Mouse (Mus musculus) hindbrain, embryonic 14.5 days (tissue): ENCODE data around the gene Hist1h3e. TPM values are rescaled to one million over a fixed set of nuclear protein-coding genes. Genes with fewer than 3 reads are reported as not detected.

Experiments
- ATAC-seq: fragments of 200-750 bp; cut with Nextera tagmentation; 2 replicates; pipeline ENCODE4 v1.8.0; 2017; ENCODE audit warnings: moderate number of reproducible peaks, mild to moderate bottlenecking, moderate TSS enrichment, moderate library complexity; ENCODE audit not compliant: low FRiP score
- DNase-seq: peaks from one replicate; pipeline ENCODE4 v3.0.0-alpha.2; 2015; ENCODE audit warnings: low spot score
- H3K27ac ChIP-seq: fragments of 300-500 bp; sonication (generic); 2 replicates; pipeline ENCODE4 v1.5.1; 2014; ENCODE audit warnings: mild to moderate bottlenecking, moderate library complexity
- H3K27me3 ChIP-seq: fragments of 300-500 bp; sonication (generic); 2 replicates; pipeline ENCODE4 v1.6.1; 2014; ENCODE audit warnings: mild to moderate bottlenecking, low read length, mixed read lengths; ENCODE audit not compliant: control insufficient read depth, insufficient read depth
- H3K36me3 ChIP-seq: fragments of 300-500 bp; sonication (generic); replicated peaks from 2 replicates; pipeline ENCODE4 v1.6.1; 2014; ENCODE audit not compliant: control insufficient read depth, insufficient read depth
- H3K4me1 ChIP-seq: fragments of 300-500 bp; sonication (generic); replicated peaks from 2 replicates; pipeline ENCODE4 v1.6.1; 2014; ENCODE audit warnings: antibody characterized with exemption, low read length, mixed read lengths; ENCODE audit not compliant: control insufficient read depth, insufficient read depth
- H3K4me2 ChIP-seq: fragments of 300-500 bp; sonication (generic); replicated peaks from 2 replicates; pipeline ENCODE4 v1.6.1; 2014; ENCODE audit warnings: mild to moderate bottlenecking, moderate library complexity
- H3K4me3 ChIP-seq: fragments of 300-500 bp; sonication (generic); replicated peaks from 2 replicates; pipeline ENCODE4 v1.5.1; 2014; ENCODE audit warnings: mild to moderate bottlenecking, low read length
- H3K9ac ChIP-seq: fragments of 300-500 bp; sonication (generic); 2 replicates; pipeline ENCODE4 v1.6.1; 2014
- H3K9me3 ChIP-seq: fragments of 300-500 bp; sonication (generic); 2 replicates; pipeline ENCODE4 v1.6.1; 2016; ENCODE audit warnings: low read length; ENCODE audit not compliant: control insufficient read depth
- whole genome bisulfite sequencing: fragments of 180-500 bp; shearing (Covaris S2); extraction: QIAGEN DNeasy Blood & Tissue Kit; methylation state at CpG from one replicate; pipeline ENCODE4 v1.1.7; 2014; 5-methylcytosine and 5-hydroxymethylcytosine counted together
- microRNA-seq: library from miRNA; unstranded; fragments of <30 nt; microRNA quantifications from one replicate; pipeline ENCODE4, GENCODE M21; 2016
- polyA plus RNA-seq: library from polyadenylated mRNA; unstranded; fragments of >200 nt; fragmentation: Nextera tagmentation; extraction: Ambion mirVana; gene quantifications from 2 replicates; pipeline ENCODE4 v1.2.1, GENCODE M21; 2014

Hist1h3e gene
- polyA plus RNA-seq, 1 experiment from 2014 or later = 3.1 TPM

DNA sequence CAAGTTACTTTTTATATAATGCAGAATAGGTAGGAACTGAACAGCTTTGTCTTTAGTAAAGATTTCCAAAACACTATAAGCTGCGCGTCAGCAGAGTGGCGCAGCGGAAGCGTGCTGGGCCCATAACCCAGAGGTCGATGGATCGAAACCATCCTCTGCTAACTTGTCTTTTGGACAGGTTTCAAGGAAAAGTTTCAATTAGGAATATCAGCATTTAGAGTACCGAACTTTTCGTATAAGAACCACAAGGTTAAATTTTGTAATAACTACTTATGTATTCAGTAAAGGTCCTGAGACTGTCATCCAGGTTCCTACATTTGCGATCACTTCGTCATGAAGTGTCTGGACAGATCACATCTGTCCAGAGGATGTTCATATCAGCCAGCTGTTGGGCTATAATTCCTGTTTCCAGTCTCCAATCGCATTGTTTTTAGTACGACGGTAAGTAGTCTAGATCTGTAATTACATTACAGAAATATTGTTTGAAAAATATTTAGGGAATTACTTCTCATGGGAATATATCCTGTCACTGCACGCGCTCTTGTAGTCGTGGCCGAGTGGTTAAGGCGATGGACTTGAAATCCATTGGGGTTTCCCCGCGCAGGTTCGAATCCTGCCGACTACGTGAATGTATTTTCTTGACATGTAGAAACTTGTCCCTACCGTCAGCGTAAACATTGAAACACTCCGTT lies 44.4 kb downstream of the Hist1h3e start:
- H3K4me1 ChIP-seq = peaks cover 10% of the 10 kb centered on the region; the same call in 1 of the 2 replicates
- no peak overlapping the region for H3K27ac ChIP-seq
- ATAC-seq (peak; percentile 89), DNase-seq (peak; percentile 96)
- H3K36me3 ChIP-seq = no peaks in the 10 kb centered on the region
- peak overlapping the region; percentile 89 for H3K4me2 ChIP-seq
- peak overlapping the region; percentile 41; the same call in 1 of the 2 replicates for H3K9ac ChIP-seq
- no peaks in the 10 kb centered on the region for H3K9me3 ChIP-seq
- WGBS = under 1% methylated on average over 27 of the region's 27 CpGs
- H3K27me3 ChIP-seq = no peaks in the 10 kb centered on the region
- H3K4me3 ChIP-seq = peak overlapping the region; percentile 46

DNA sequence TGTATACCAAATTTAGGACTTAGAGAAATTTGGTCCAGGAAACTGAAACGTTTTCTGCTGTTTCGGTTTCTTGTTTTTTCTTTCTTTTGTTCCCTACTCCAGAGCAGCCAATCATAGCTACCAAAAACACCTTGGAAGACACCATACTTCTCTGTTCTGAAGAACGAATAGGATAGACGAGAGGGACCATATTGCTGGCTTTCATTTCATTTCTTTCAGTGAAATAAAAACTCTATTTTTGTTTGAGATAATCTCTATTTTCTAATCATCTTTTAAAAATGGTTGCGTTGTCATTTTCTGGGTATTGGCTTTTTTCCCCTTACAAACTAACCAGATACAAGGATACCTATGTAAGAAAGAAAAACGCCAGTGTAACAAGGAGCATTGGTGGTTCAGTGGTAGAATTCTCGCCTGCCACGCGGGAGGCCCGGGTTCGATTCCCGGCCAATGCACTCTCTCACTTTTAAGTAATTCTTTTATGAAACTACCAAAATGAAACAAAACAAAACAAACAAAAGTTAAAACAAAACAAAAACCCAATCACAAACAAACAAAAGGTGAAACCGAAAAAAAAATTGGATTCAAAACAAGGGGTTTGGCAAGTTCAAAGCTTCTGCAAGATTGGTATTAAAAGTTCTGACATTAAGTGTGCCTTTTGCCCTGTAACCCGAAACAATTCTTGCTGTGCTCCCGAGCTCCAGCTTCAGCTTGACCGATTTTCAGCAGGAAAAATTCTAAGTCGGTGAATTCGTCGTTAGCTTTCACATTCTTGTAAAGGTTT lies 45.2 kb downstream of the Hist1h3e start:
- Histone ChIP-seq H3K9me3 (no peaks in the 10 kb centered on the region), H3K36me3 (no peaks in the 10 kb centered on the region), H3K27me3 (no peaks in the 10 kb centered on the region), H3K4me1 (peaks cover 10% of the 10 kb centered on the region; the same call in 1 of the 2 replicates), H3K4me3 (peak overlapping the region; percentile 46), H3K4me2 (peak overlapping the region; percentile 89), H3K27ac (no peak overlapping the region), H3K9ac (peak overlapping the region; percentile 50; the same call in 1 of the 2 replicates)
- ATAC-seq (peak; percentile 74), DNase-seq (peak; percentile 97)
- under 1% methylated on average over 19 of the region's 19 CpGs for WGBS

DNA sequence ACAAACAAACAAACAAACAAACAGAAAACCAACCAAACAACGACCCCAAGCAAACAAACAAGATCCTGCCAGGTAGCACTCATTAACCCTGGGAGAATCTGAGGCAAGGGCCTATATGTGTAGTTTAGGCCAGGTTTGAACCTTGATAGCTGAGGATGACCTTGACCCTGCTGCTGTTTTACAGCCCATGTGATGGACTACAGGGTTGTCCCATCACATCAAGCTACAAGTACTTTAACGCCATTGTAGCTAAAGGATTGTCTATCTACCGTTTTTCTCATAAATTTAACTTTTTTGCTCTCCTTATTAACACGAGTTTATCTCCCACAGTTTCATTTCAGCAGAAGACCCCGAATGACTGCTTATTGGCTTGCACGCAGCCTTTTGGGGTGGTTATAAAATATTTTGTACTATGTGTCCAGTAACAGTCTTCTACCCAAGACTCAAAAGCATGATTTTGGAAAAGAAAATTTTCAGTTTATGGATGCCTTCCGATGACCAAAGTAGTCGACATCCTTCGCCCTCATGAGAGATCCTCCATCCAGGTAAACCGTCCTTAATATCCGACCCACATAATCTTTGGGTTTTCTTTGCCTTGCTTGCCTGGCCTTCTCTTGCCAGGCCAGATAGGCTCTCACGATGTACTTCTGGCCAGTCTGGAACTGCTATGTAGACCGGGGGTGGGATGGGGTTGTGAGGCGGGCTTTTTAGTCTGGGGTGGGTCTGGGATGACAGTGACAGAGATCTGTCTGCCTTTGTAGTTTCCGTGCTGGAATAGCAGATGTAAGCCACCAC lies 46.1 kb downstream of the Hist1h3e start:
- peak overlapping the region; percentile 46 for H3K4me3 ChIP-seq

DNA sequence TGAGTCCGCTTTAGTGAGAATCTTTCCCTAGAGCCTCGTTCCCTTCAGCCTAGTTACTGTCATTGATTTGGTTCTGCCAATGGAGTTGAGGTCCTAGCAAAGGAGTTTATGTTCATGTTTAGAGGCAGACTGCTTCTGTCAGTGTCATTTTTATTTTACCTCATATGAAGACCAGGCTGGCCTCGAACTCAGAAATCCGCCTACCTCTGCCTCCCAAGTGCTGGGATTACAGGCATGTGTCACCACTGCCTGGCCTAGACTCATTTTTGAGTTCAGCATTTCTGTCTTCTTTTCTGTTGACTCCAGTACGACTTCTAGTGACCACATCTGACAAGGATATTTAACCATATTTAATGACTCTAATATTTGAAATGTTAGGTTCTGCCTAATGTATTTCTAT lies 46.9 kb downstream of the Hist1h3e start:
- DNase-seq = no peak
- no peak overlapping the region for H3K9ac ChIP-seq
- H3K9me3 ChIP-seq = no peaks in the 10 kb centered on the region
- no peaks in the 10 kb centered on the region for H3K27me3 ChIP-seq
- H3K27ac ChIP-seq = no peak overlapping the region
- 85% methylated on average over 5 of the region's 5 CpGs for WGBS
- no peak overlapping the region for H3K4me2 ChIP-seq
- H3K4me1 ChIP-seq = 0 out of 2 replicates have a peak, but pooled peaks cover 6% of the 10 kb centered on the region
- no peaks in the 10 kb centered on the region for H3K36me3 ChIP-seq
- no peak for ATAC-seq
- H3K4me3 ChIP-seq = no peak overlapping the region

More for the DNA sequence above, 46.1 kb downstream of the Hist1h3e start:
- 55% methylated on average over 15 of the region's 15 CpGs for WGBS
- no peaks in the 10 kb centered on the region for H3K27me3 ChIP-seq
- no peak for DNase-seq
- no peaks in the 10 kb centered on the region for H3K9me3 ChIP-seq
- no peak overlapping the region for H3K27ac ChIP-seq
- 0 out of 2 replicates have a peak, but pooled peaks cover 6% of the 10 kb centered on the region for H3K4me1 ChIP-seq
- H3K9ac ChIP-seq = peak overlapping the region; percentile 41; the same call in 1 of the 2 replicates
- H3K36me3 ChIP-seq = no peaks in the 10 kb centered on the region
- peak overlapping the region; percentile 89 for H3K4me2 ChIP-seq
- ATAC-seq = no peak

DNA sequence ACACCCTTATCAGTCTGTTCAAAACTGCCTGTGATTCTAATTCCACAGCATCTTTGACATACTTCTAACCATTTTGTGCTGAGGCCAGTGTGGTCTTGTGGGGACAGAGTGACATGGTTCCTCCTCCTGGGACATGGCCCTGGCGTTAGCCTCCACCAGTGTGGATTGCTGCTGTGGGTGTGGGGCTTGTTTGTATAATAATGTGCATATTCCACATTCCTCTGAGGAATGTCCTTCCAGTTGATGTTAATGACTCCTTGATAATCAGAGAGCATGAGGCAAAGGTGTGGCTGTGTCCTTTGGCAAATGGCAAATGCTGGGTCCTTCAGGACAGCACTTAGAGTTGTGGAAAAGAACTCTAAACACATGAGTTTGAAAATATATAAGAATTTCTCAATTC lies 48.7 kb downstream of the Hist1h3e start:
- DNase-seq = no peak
- 0 out of 2 replicates have a peak, but pooled peaks cover 6% of the 10 kb centered on the region for H3K4me1 ChIP-seq
- H3K4me3 ChIP-seq = no peak overlapping the region
- H3K27ac ChIP-seq = no peak overlapping the region
- no peak overlapping the region for H3K9ac ChIP-seq
- H3K9me3 ChIP-seq = no peaks in the 10 kb centered on the region
- no peaks in the 10 kb centered on the region for H3K27me3 ChIP-seq
- H3K4me2 ChIP-seq = no peak overlapping the region
- no peaks in the 10 kb centered on the region for H3K36me3 ChIP-seq
- WGBS = 85% methylated on average over 1 of the region's 1 CpGs
- no peak for ATAC-seq

Small RNA genes within 50 kb of the gene (microRNA-seq; reads per million reads assigned to microRNA genes)
- gene Gm44297 (not detected), gene Gm44359 (not detected), gene Gm44394 (not detected), gene n-TStga1 (not detected)

Other genes starting within 250 kb of the Hist1h3e start
- gene Zfp322a, start 193.2 kb downstream of the Hist1h3e start, polyA plus RNA-seq = 48.8 and 52.0 TPM in 2 replicates
- 8.5 and 8.9 TPM in 2 replicates for gene Abt1, start 138.5 kb downstream of the Hist1h3e start, polyA plus RNA-seq
- gene Btn1a1, start 96.5 kb downstream of the Hist1h3e start, polyA plus RNA-seq = 0.05 TPM in 1 of 2 replicates, not detected in the other
- 0.21 TPM in 1 of 2 replicates, not detected in the other for gene Btn2a2, start 73.5 kb downstream of the Hist1h3e start, polyA plus RNA-seq
- gene Hist1h4h, start 31.3 kb downstream of the Hist1h3e start, polyA plus RNA-seq = 3.2 and 3.3 TPM in 2 replicates
- 0.81 and 3.3 TPM in 2 replicates for gene Hist1h2af, start 28.5 kb downstream of the Hist1h3e start, polyA plus RNA-seq
- gene Hist1h3g, start 26.9 kb downstream of the Hist1h3e start, polyA plus RNA-seq = 1.2 TPM in 1 of 2 replicates, not detected in the other
- gene Hist1h2bh, start 19.0 kb downstream of the Hist1h3e start, polyA plus RNA-seq = 0.22 TPM in 1 of 2 replicates, not detected in the other
- 0.28 and 0.29 TPM in 2 replicates for gene Hist1h3f, start 18.3 kb downstream of the Hist1h3e start, polyA plus RNA-seq
- not detected in 2 replicates for gene Hist1h4f, start 10.7 kb downstream of the Hist1h3e start, polyA plus RNA-seq
- gene Hist1h1d, start 9.1 kb downstream of the Hist1h3e start, polyA plus RNA-seq = 0.12 and 0.17 TPM in 2 replicates
- 21.8 and 22.5 TPM in 2 replicates for gene Hist1h2ae, start 8.9 kb upstream of the Hist1h3e start, polyA plus RNA-seq
- 0.94 and 2.3 TPM in 2 replicates for gene Hist1h2bg, start 9.0 kb upstream of the Hist1h3e start, polyA plus RNA-seq
- 0.91 and 1.8 TPM in 2 replicates for gene Hist1h2bf, start 11.8 kb upstream of the Hist1h3e start, polyA plus RNA-seq
- gene Hist1h2ad, start 12.0 kb upstream of the Hist1h3e start, polyA plus RNA-seq = 0.77 TPM in 1 of 2 replicates, not detected in the other
- 1.4 and 2.2 TPM in 2 replicates for gene Hist1h3d, start 13.4 kb upstream of the Hist1h3e start, polyA plus RNA-seq
- gene Hist1h4d, start 19.2 kb upstream of the Hist1h3e start, polyA plus RNA-seq = 29.1 and 37.2 TPM in 2 replicates
- gene Hist1h2be, start 58.8 kb upstream of the Hist1h3e start, polyA plus RNA-seq = 0.52 and 1.0 TPM in 2 replicates
- gene Hist1h1e, start 60.2 kb upstream of the Hist1h3e start, polyA plus RNA-seq = 4.4 and 5.3 TPM in 2 replicates
- gene Hist1h2ac, start 121.6 kb upstream of the Hist1h3e start, polyA plus RNA-seq = 0.26 and 0.27 TPM in 2 replicates
- 14.5 and 15.1 TPM in 2 replicates for gene Hist1h2bc, start 121.8 kb upstream of the Hist1h3e start, polyA plus RNA-seq
- not detected in 2 replicates for gene Hist1h1t, start 133.4 kb upstream of the Hist1h3e start, polyA plus RNA-seq
- 3.0 and 3.5 TPM in 2 replicates for gene Hist1h4c, start 136.1 kb upstream of the Hist1h3e start, polyA plus RNA-seq
- 4.8 and 7.0 TPM in 2 replicates for gene Hfe, start 148.5 kb upstream of the Hist1h3e start, polyA plus RNA-seq
- 7.2 and 8.3 TPM in 2 replicates for gene Hist1h1c, start 176.4 kb upstream of the Hist1h3e start, polyA plus RNA-seq
- 1.1 TPM in 1 of 2 replicates, not detected in the other for gene Hist1h3c, start 183.2 kb upstream of the Hist1h3e start, polyA plus RNA-seq
- 0.64 TPM in 1 of 2 replicates, not detected in the other for gene Hist1h2bb, start 184.4 kb upstream of the Hist1h3e start, polyA plus RNA-seq
- 6.7 and 9.8 TPM in 2 replicates for gene Hist1h2ab, start 188.8 kb upstream of the Hist1h3e start, polyA plus RNA-seq
- 1.1 and 1.8 TPM in 2 replicates for gene Hist1h3b, start 189.9 kb upstream of the Hist1h3e start, polyA plus RNA-seq
- gene Hist1h4b, start 194.6 kb upstream of the Hist1h3e start, polyA plus RNA-seq = 2.1 TPM in 1 of 2 replicates, not detected in the other
- 0.55 TPM in 1 of 2 replicates, not detected in the other for gene Hist1h4a, start 198.9 kb upstream of the Hist1h3e start, polyA plus RNA-seq
- gene Hist1h3a, start 200.0 kb upstream of the Hist1h3e start, polyA plus RNA-seq = 0.94 and 2.1 TPM in 2 replicates
- gene Hist1h1a, start 201.3 kb upstream of the Hist1h3e start, polyA plus RNA-seq = 0.50 and 1.1 TPM in 2 replicates
- not detected in 2 replicates for gene Trim38, start 207.5 kb upstream of the Hist1h3e start, polyA plus RNA-seq
- gene Slc17a2, start 244.6 kb upstream of the Hist1h3e start, polyA plus RNA-seq = not detected in 2 replicates